Mouse (Mus musculus) midbrain, postnatal 0 days (tissue): ENCODE results near the gene Lgals3bp. TPM values are rescaled to one million over a fixed set of nuclear protein-coding genes. Genes with fewer than 3 reads are reported as not detected.

ENCODE experiments used
- ATAC-seq: fragments of 200-750 bp; cut with Nextera tagmentation; 2 replicates; pipeline ENCODE4 v1.8.0; 2017; ENCODE audit warnings: moderate number of reproducible peaks, mild to moderate bottlenecking, moderate TSS enrichment, moderate library complexity; ENCODE audit not compliant: low FRiP score
- DNase-seq: peaks from one replicate; pipeline ENCODE4 v3.0.0-alpha.2; 2015; ENCODE audit warnings: low spot score
- H3K27ac ChIP-seq: fragments of 300-500 bp; sonication (generic); 2 replicates; pipeline ENCODE4 v1.5.1; 2014; ENCODE audit warnings: low read depth, mild to moderate bottlenecking, low read length, mixed read lengths
- H3K27me3 ChIP-seq: fragments of 300-500 bp; sonication (generic); 2 replicates; pipeline ENCODE4 v1.6.1; 2014; ENCODE audit warnings: low read length, control low read depth, mixed read lengths; ENCODE audit not compliant: insufficient read depth
- H3K36me3 ChIP-seq: fragments of 300-500 bp; sonication (generic); 2 replicates; pipeline ENCODE4 v1.6.1; 2014; ENCODE audit warnings: low read length, control low read depth, mixed read lengths; ENCODE audit not compliant: insufficient read depth
- H3K4me1 ChIP-seq: fragments of 300-500 bp; sonication (generic); 2 replicates; pipeline ENCODE4 v1.6.1; 2014; ENCODE audit warnings: mild to moderate bottlenecking, control low read depth, antibody characterized with exemption, low read length, mixed read lengths; ENCODE audit not compliant: insufficient read depth
- H3K4me2 ChIP-seq: fragments of 300-500 bp; sonication (generic); 2 replicates; pipeline ENCODE4 v1.6.1; 2014; ENCODE audit warnings: low read depth, mild to moderate bottlenecking, low read length, mixed read lengths; ENCODE audit not compliant: poor library complexity, severe bottlenecking
- H3K4me3 ChIP-seq: fragments of 300-500 bp; sonication (generic); 2 replicates; pipeline ENCODE4 v1.5.1; 2014; ENCODE audit warnings: low read depth, mild to moderate bottlenecking, low read length, moderate library complexity
- H3K9ac ChIP-seq: fragments of 300-500 bp; sonication (generic); replicated peaks from 2 replicates; pipeline ENCODE4 v1.6.1; 2014; ENCODE audit warnings: mild to moderate bottlenecking, low read length, moderate library complexity, mixed read lengths; ENCODE audit not compliant: poor library complexity, severe bottlenecking
- H3K9me3 ChIP-seq: fragments of 300-500 bp; sonication (generic); 2 replicates; pipeline ENCODE4 v1.6.1; 2016; ENCODE audit warnings: low read length, control low read depth
- CTCF ChIP-seq: IDR thresholded peaks from 2 replicates; pipeline ENCODE4 v1.5.1; 2016; ENCODE audit warnings: antibody characterized with exemption, mild to moderate bottlenecking
- WGBS: fragments of 180-500 bp; shearing (Covaris S2); extraction: QIAGEN DNeasy Blood & Tissue Kit; methylation state at CpG from one replicate; pipeline ENCODE4 v1.1.7; 2014; 5-methylcytosine and 5-hydroxymethylcytosine counted together
- polyA plus RNA-seq: library from polyadenylated mRNA; unstranded; fragments of >200 nt; fragmentation: Nextera tagmentation; extraction: Ambion mirVana; gene quantifications from 2 replicates; pipeline ENCODE4 v1.2.1, GENCODE M21; 2015
- total RNA-seq: library from RNA; depleted of rRNA; stranded (reverse); fragments of >200 nt; gene quantifications from 2 replicates; pipeline ENCODE4 v1.2.3, GENCODE M21; 2014

Lgals3bp gene
- total and polyA plus RNA-seq, 2 experiments from 2014 or later = 14.2 to 17.4 TPM

- no peak for ATAC-seq
- no peak overlapping the region for H3K4me2 ChIP-seq
- no peak overlapping the region for H3K9ac ChIP-seq
These were observed 6.3 kb upstream of the Lgals3bp start for GRCm38 (mm10) chr11:118408051-118408740.

GRCm38 (mm10) chr11:118407318-118407910 is 5.5 kb upstream of the Lgals3bp start:
- H3K4me3 ChIP-seq = no peak overlapping the region
- no peaks in the 10 kb centered on the region for H3K9me3 ChIP-seq
- WGBS = 87% methylated on average over 23 of the region's 23 CpGs
- DNase-seq (no peak), ATAC-seq (no peak)
- no peak overlapping the region for H3K9ac ChIP-seq
- H3K4me2 ChIP-seq = no peak overlapping the region
- TF ChIP-seq CTCF = peak; percentile 39
- no peaks in the 10 kb centered on the region for H3K27me3 ChIP-seq
- H3K27ac ChIP-seq = no peak overlapping the region
- H3K4me1 ChIP-seq = no peaks in the 10 kb centered on the region
- H3K36me3 ChIP-seq = peaks cover 48% of the 10 kb centered on the region

More at GRCm38 (mm10) chr11:118408051-118408740, 6.3 kb upstream of the Lgals3bp start:
- Histone ChIP-seq H3K27me3 (no peaks in the 10 kb centered on the region), H3K36me3 (peaks cover 50% of the 10 kb centered on the region), H3K27ac (no peak overlapping the region), H3K9me3 (no peaks in the 10 kb centered on the region), H3K4me3 (no peak overlapping the region), H3K4me1 (no peaks in the 10 kb centered on the region)
- 85% methylated on average over 18 of the region's 18 CpGs for whole genome bisulfite sequencing
- no peak for TF ChIP-seq CTCF
- DNase-seq = no peak

- H3K9ac ChIP-seq = no peak overlapping the region
- H3K27ac ChIP-seq = no peak overlapping the region
- no peak for TF ChIP-seq CTCF
- H3K4me3 ChIP-seq = no peak overlapping the region
- no peaks in the 10 kb centered on the region for H3K27me3 ChIP-seq
- H3K4me2 ChIP-seq = no peak overlapping the region
- peaks cover 48% of the 10 kb centered on the region for H3K36me3 ChIP-seq
- DNase-seq (no peak), ATAC-seq (no peak)
- WGBS = 93% methylated on average over 5 of the region's 5 CpGs
- H3K4me1 ChIP-seq = no peaks in the 10 kb centered on the region
- H3K9me3 ChIP-seq = no peaks in the 10 kb centered on the region
These were observed 4.6 kb upstream of the Lgals3bp start for GRCm38 (mm10) chr11:118406521-118406920.

DNA sequence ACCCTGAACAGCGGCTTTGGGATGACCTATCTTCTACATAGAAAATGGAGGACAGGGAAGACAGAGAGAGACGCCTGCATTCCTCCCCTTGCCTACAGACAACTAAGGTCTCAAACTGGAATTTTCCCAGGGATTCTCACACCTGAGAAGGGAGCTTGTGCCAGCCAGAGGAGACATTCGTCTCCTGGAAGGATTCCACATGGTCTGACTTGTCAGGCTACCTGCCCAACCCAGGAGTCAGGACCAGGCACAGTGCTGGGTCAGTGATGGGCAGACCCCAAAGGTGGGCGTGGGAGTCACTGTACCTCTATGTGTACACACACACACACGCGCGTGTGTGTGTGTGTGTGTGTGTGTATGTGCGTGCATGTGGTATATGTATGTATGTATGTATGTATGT is 3.4 kb upstream of the Lgals3bp start:
- no peaks in the 10 kb centered on the region for H3K27me3 ChIP-seq
- WGBS = 97% methylated on average over 8 of the region's 8 CpGs
- no peak for ATAC-seq

GRCm38 (mm10) chr11:118403951-118404899 is 2.3 kb upstream of the Lgals3bp start:
- 69% methylated on average over 6 of the region's 6 CpGs for WGBS
- H3K9ac ChIP-seq = no peak overlapping the region
- ATAC-seq (no peak), DNase-seq (no peak)
- H3K4me3 ChIP-seq = no peak overlapping the region
- H3K4me1 ChIP-seq = no peaks in the 10 kb centered on the region
- TF ChIP-seq CTCF = no peak
- no peak overlapping the region for H3K27ac ChIP-seq
- H3K4me2 ChIP-seq = no peak overlapping the region
- H3K36me3 ChIP-seq = peaks cover 31% of the 10 kb centered on the region
- H3K9me3 ChIP-seq = no peaks in the 10 kb centered on the region
- no peaks in the 10 kb centered on the region for H3K27me3 ChIP-seq

More for the DNA sequence above, 3.4 kb upstream of the Lgals3bp start:
- peaks cover 38% of the 10 kb centered on the region for H3K36me3 ChIP-seq
- no peak for DNase-seq
- no peak overlapping the region for H3K4me3 ChIP-seq
- no peak overlapping the region for H3K9ac ChIP-seq
- H3K9me3 ChIP-seq = no peaks in the 10 kb centered on the region
- H3K4me1 ChIP-seq = no peaks in the 10 kb centered on the region
- no peak for TF ChIP-seq CTCF
- H3K27ac ChIP-seq = no peak overlapping the region
- H3K4me2 ChIP-seq = no peak overlapping the region
